Mouse (Mus musculus): ENCODE results near the gene Keg1. TPM values are rescaled to one million over a fixed set of nuclear protein-coding genes. Genes with fewer than 3 reads are reported as not detected.
"Not testable (repeated sequence)": the region's sequence is repeated elsewhere in the genome, so short reads cannot be mapped to it uniquely, and the experiment has no call there.

Gene Keg1
- 7.1 and 9.5 TPM in 2 replicates for polyA plus RNA-seq (2015; fragmentation: Nextera tagmentation; extraction: Ambion mirVana)

- WGBS (ENCODE audit: insufficient replicate concordance) = 39% methylated on average over 3 of the region's 3 CpGs
These were observed at the start of gene Keg1 for GRCm38 (mm10) chr19:12695590-12695989. Gene Keg1, plus strand, starts transcription at chr19:12695786.

GRCm38 (mm10) chr19:12649511-12649910 lies 46.1 kb upstream of the Keg1 start:
- no peak overlapping the region for H3K9ac ChIP-seq (ENCODE audit: low read depth, low read length)
- no peak overlapping the region for H3K27ac ChIP-seq (ENCODE audit: low read length)
- H3K4me2 ChIP-seq (ENCODE audit: low read depth, low read length) = no peak overlapping the region
- no peak overlapping the region for H3K4me3 ChIP-seq (ENCODE audit: low read depth, low read length)
- H3K27me3 ChIP-seq (ENCODE audit: control insufficient read depth, insufficient read depth, low read depth, low read length) = no peaks in the 10 kb centered on the region
- no peak for ATAC-seq (ENCODE audit: low read depth)
- no peaks in the 10 kb centered on the region for H3K9me3 ChIP-seq (replicated peaks; ENCODE audit: control insufficient read depth, low read length)
- H3K36me3 ChIP-seq (ENCODE audit: control insufficient read depth, insufficient read depth) = no peaks in the 10 kb centered on the region
- no peaks in the 10 kb centered on the region for H3K4me1 ChIP-seq (ENCODE audit: control insufficient read depth, low read depth, low read length)

More at GRCm38 (mm10) chr19:12695590-12695989, at the start of gene Keg1:
- no peaks in the 10 kb centered on the region for H3K9me3 ChIP-seq (replicated peaks; ENCODE audit: control insufficient read depth, low read length)
- peak; percentile 35; the same call in 1 of the 2 replicates for ATAC-seq (ENCODE audit: low read depth)
- H3K4me2 ChIP-seq (ENCODE audit: low read depth, low read length) = no peak within 1 kb of the TSS
- no peaks in the 10 kb centered on the region for H3K4me1 ChIP-seq (ENCODE audit: control insufficient read depth, low read depth, low read length)
- no peak within 1 kb of the TSS for H3K27ac ChIP-seq (ENCODE audit: low read length)
- H3K27me3 ChIP-seq (ENCODE audit: control insufficient read depth, insufficient read depth, low read depth, low read length) = no peaks in the 10 kb centered on the region
- H3K36me3 ChIP-seq (ENCODE audit: control insufficient read depth, insufficient read depth) = no peaks in the 10 kb centered on the region
- H3K4me3 ChIP-seq (ENCODE audit: low read depth, low read length) = no peak within 1 kb of the TSS
- no peak within 1 kb of the TSS for H3K9ac ChIP-seq (ENCODE audit: low read depth, low read length)

DNA sequence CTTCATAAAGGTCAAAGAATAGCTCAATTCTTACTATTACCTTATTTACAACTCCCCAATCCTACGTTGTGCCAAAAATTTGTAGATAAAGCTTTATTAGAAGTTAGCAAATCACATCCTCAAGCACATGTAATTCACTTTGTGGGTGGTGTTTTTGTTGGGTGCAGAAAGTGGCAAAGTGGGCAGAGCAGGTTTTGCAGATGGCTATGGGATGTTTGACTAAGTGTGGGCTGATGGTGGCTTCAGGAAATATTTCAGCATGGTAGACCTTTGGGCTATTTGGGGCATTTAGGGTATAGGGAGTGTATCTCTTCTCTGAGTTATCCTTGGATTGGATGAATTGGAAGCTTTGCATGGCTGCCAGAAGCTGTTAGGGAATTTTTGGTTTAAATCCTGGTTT lies 29.4 kb upstream of the Keg1 start:
- Histone ChIP-seq H3K27me3 (ENCODE audit: control insufficient read depth, insufficient read depth, low read depth, low read length) (no peaks in the 10 kb centered on the region), H3K4me2 (ENCODE audit: low read depth, low read length) (no peak overlapping the region), H3K9me3 (replicated peaks; ENCODE audit: control insufficient read depth, low read length) (no peaks in the 10 kb centered on the region), H3K4me1 (ENCODE audit: control insufficient read depth, low read depth, low read length) (no peaks in the 10 kb centered on the region), H3K4me3 (ENCODE audit: low read depth, low read length) (no peak overlapping the region), H3K36me3 (ENCODE audit: control insufficient read depth, insufficient read depth) (no peaks in the 10 kb centered on the region), H3K27ac (ENCODE audit: low read length) (no peak overlapping the region), H3K9ac (ENCODE audit: low read depth, low read length) (no peak overlapping the region)
- no peak for ATAC-seq (ENCODE audit: low read depth)
- 54% methylated on average over 1 of the region's 1 CpGs for WGBS (ENCODE audit: insufficient replicate concordance)

DNA sequence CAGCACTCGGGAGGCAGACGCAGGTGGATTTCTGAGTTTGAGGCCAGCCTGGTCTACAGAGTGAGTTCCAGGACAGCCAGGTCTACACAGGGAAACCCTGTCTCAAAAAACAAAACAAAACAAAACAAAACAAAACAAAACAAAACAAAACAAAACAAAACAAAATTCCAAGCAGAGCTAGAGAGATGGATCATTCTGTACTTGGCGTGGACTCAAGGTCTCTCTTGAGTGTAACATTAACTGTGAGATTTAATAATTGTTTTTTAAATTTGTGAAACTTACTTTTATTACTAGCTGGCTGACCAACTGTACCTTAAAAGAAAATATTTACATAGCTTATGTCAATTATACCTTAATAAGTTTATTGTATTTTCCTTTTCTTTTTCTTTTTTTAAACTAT lies 27.0 kb upstream of the Keg1 start:
- not testable (repeated sequence) for H3K4me3 ChIP-seq (ENCODE audit: low read depth, low read length); H3K27me3 ChIP-seq (ENCODE audit: control insufficient read depth, insufficient read depth, low read depth, low read length); H3K4me2 ChIP-seq (ENCODE audit: low read depth, low read length); ATAC-seq (ENCODE audit: low read depth); H3K9me3 ChIP-seq (replicated peaks; ENCODE audit: control insufficient read depth, low read length); H3K27ac ChIP-seq (ENCODE audit: low read length); H3K36me3 ChIP-seq (ENCODE audit: control insufficient read depth, insufficient read depth); H3K4me1 ChIP-seq (ENCODE audit: control insufficient read depth, low read depth, low read length); H3K9ac ChIP-seq (ENCODE audit: low read depth, low read length)
- WGBS (ENCODE audit: insufficient replicate concordance) = 62% methylated on average over 3 of the region's 3 CpGs

GRCm38 (mm10) chr19:12670139-12670538 lies 25.4 kb upstream of the Keg1 start, which contains the start of gene Olfr1442:
Gene Olfr1442, plus strand, starts transcription at chr19:12670439.
- ATAC-seq (ENCODE audit: low read depth) = no peak
- H3K36me3 ChIP-seq (ENCODE audit: control insufficient read depth, insufficient read depth) = no peaks in the 10 kb centered on the region
- no peak within 1 kb of the TSS for H3K9ac ChIP-seq (ENCODE audit: low read depth, low read length)
- no peaks in the 10 kb centered on the region for H3K9me3 ChIP-seq (replicated peaks; ENCODE audit: control insufficient read depth, low read length)
- no peak within 1 kb of the TSS for H3K4me2 ChIP-seq (ENCODE audit: low read depth, low read length)
- H3K4me1 ChIP-seq (ENCODE audit: control insufficient read depth, low read depth, low read length) = no peaks in the 10 kb centered on the region
- no peaks in the 10 kb centered on the region for H3K27me3 ChIP-seq (ENCODE audit: control insufficient read depth, insufficient read depth, low read depth, low read length)
- no peak within 1 kb of the TSS for H3K27ac ChIP-seq (ENCODE audit: low read length)
- H3K4me3 ChIP-seq (ENCODE audit: low read depth, low read length) = no peak within 1 kb of the TSS

- WGBS (ENCODE audit: insufficient replicate concordance) = 54% methylated on average over 4 of the region's 4 CpGs
- Histone ChIP-seq H3K4me3 (ENCODE audit: low read depth, low read length) (no peak overlapping the region), H3K9me3 (replicated peaks; ENCODE audit: control insufficient read depth, low read length) (no peaks in the 10 kb centered on the region), H3K4me1 (ENCODE audit: control insufficient read depth, low read depth, low read length) (no peaks in the 10 kb centered on the region), H3K36me3 (ENCODE audit: control insufficient read depth, insufficient read depth) (no peaks in the 10 kb centered on the region), H3K9ac (ENCODE audit: low read depth, low read length) (no peak overlapping the region), H3K27me3 (ENCODE audit: control insufficient read depth, insufficient read depth, low read depth, low read length) (no peaks in the 10 kb centered on the region), H3K4me2 (ENCODE audit: low read depth, low read length) (no peak overlapping the region), H3K27ac (ENCODE audit: low read length) (no peak overlapping the region)
- no peak for ATAC-seq (ENCODE audit: low read depth)
These were observed 24.5 kb upstream of the Keg1 start for GRCm38 (mm10) chr19:12671051-12671450.

DNA sequence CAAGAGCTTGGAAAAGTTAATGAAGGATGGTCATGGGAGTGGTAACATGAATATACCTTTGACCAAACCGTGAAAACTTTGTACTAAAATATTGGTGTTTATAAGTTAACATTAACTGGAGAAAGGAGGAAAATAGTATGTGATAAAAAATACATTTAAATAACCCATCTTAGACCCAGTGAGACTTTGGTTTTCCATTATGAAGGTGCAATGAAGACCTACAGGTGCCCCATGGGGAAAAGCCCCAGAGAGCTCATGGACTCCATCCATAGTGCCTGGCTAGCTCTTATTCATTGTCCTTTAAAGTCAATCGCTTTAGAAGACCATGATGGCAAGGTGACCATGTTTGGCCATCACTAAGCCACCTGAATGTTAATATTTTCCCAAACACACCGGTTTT lies 17.8 kb upstream of the Keg1 start, which contains the start of gene Olfr1443:
Olfr1443 (plus strand) TSS at position 301 of the 400 bp plus-strand sequence.
- no peak for ATAC-seq (ENCODE audit: low read depth)
- 40% methylated on average over 3 of the region's 3 CpGs for WGBS (ENCODE audit: insufficient replicate concordance)
- Histone ChIP-seq H3K27me3 (ENCODE audit: control insufficient read depth, insufficient read depth, low read depth, low read length) (no peaks in the 10 kb centered on the region), H3K27ac (ENCODE audit: low read length) (no peak within 1 kb of the TSS), H3K4me3 (ENCODE audit: low read depth, low read length) (no peak within 1 kb of the TSS), H3K9me3 (replicated peaks; ENCODE audit: control insufficient read depth, low read length) (no peaks in the 10 kb centered on the region), H3K36me3 (ENCODE audit: control insufficient read depth, insufficient read depth) (no peaks in the 10 kb centered on the region), H3K4me2 (ENCODE audit: low read depth, low read length) (no peak within 1 kb of the TSS), H3K4me1 (ENCODE audit: control insufficient read depth, low read depth, low read length) (no peaks in the 10 kb centered on the region), H3K9ac (ENCODE audit: low read depth, low read length) (no peak within 1 kb of the TSS)

GRCm38 (mm10) chr19:12684638-12685037 lies 10.9 kb upstream of the Keg1 start:
- Histone ChIP-seq H3K36me3 (ENCODE audit: control insufficient read depth, insufficient read depth) (no peaks in the 10 kb centered on the region), H3K4me3 (ENCODE audit: low read depth, low read length) (no peak overlapping the region), H3K27ac (ENCODE audit: low read length) (no peak overlapping the region), H3K9ac (ENCODE audit: low read depth, low read length) (no peak overlapping the region), H3K27me3 (ENCODE audit: control insufficient read depth, insufficient read depth, low read depth, low read length) (no peaks in the 10 kb centered on the region), H3K9me3 (replicated peaks; ENCODE audit: control insufficient read depth, low read length) (no peaks in the 10 kb centered on the region), H3K4me1 (ENCODE audit: control insufficient read depth, low read depth, low read length) (no peaks in the 10 kb centered on the region), H3K4me2 (ENCODE audit: low read depth, low read length) (no peak overlapping the region)
- ATAC-seq (ENCODE audit: low read depth) = no peak

DNA sequence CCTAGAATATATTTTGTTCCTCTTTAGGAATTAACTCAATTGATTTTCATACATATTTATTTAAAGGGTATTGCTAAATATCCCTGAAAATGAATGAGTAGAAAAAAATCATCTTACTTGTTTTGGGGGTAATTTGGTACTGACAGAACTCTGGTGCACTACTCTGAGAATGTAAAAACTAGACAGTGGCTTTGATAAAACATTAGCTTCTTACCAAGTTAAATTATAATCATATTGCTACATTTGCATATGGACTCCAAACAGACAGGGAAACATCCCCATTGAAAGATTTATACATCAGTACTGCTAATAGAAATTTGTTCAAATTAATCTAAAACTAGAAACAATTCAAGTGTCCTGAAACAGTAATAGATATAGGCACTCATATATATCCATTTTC lies 10.4 kb upstream of the Keg1 start:
- no peak for ATAC-seq (ENCODE audit: low read depth)
- Histone ChIP-seq H3K9ac (ENCODE audit: low read depth, low read length) (no peak overlapping the region), H3K27me3 (ENCODE audit: control insufficient read depth, insufficient read depth, low read depth, low read length) (no peaks in the 10 kb centered on the region), H3K4me2 (ENCODE audit: low read depth, low read length) (no peak overlapping the region), H3K36me3 (ENCODE audit: control insufficient read depth, insufficient read depth) (no peaks in the 10 kb centered on the region), H3K4me3 (ENCODE audit: low read depth, low read length) (no peak overlapping the region), H3K27ac (ENCODE audit: low read length) (no peak overlapping the region), H3K4me1 (ENCODE audit: control insufficient read depth, low read depth, low read length) (no peaks in the 10 kb centered on the region), H3K9me3 (replicated peaks; ENCODE audit: control insufficient read depth, low read length) (no peaks in the 10 kb centered on the region)

DNA sequence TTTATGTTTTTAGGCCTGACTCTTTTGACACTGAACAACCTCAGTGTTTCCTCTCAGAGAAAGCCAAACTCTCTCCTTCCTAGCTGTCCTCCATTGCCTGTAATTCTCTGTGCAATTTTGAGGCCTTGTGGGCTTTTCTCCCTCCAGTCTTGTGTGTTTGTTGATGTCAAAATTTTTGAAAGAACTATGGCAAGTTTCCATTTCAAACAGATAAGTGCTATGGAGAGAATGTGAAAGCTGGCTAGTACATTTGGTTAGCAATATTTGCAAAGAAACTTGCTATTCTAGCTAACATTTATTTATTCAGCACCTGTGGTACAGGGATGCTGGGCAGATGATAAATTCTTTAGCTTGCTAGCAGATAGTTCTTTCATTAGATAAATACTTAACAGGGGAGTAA lies 635 bp downstream of the Keg1 start:
- H3K9me3 ChIP-seq (replicated peaks; ENCODE audit: control insufficient read depth, low read length) = no peaks in the 10 kb centered on the region
- ATAC-seq (ENCODE audit: low read depth) = no peak
- no peak overlapping the region for H3K27ac ChIP-seq (ENCODE audit: low read length)
- no peaks in the 10 kb centered on the region for H3K27me3 ChIP-seq (ENCODE audit: control insufficient read depth, insufficient read depth, low read depth, low read length)
- H3K9ac ChIP-seq (ENCODE audit: low read depth, low read length) = no peak overlapping the region
- H3K36me3 ChIP-seq (ENCODE audit: control insufficient read depth, insufficient read depth) = no peaks in the 10 kb centered on the region
- no peaks in the 10 kb centered on the region for H3K4me1 ChIP-seq (ENCODE audit: control insufficient read depth, low read depth, low read length)
- no peak overlapping the region for H3K4me3 ChIP-seq (ENCODE audit: low read depth, low read length)
- H3K4me2 ChIP-seq (ENCODE audit: low read depth, low read length) = no peak overlapping the region

Measured in liver, embryonic 16.5 days (tissue).